Mouse (Mus musculus): Measurements from ENCODE around the gene Fam71d.
A peak's percentile ranks its signal among the peaks of the same experiment; 100 is the strongest.

Fam71d gene

DNA sequence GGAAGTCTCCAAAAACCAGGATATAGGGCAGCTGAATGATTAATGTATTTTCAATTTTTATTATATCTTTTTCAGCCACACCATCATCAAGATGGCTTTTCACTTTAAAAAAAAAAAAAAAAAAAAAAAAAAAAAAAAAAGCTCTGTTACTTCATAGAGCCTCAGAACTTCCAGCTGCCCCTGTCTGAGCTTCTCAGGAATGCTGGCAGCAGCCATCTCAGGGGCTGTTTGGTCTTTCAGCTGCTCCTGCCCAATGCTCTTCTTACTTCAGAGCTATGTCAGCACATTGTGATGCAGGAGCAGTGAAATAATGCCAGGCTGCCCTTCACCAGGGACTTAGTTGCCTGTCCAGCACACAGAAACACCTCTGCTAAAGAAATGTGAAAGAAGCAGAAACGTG lies at the start of gene Fam71d:
Fam71d (plus strand) TSS at position 211 of the 400 bp plus-strand sequence.
- DNase-seq (ENCODE audit: low read depth, low spot score) = no peak

DNA sequence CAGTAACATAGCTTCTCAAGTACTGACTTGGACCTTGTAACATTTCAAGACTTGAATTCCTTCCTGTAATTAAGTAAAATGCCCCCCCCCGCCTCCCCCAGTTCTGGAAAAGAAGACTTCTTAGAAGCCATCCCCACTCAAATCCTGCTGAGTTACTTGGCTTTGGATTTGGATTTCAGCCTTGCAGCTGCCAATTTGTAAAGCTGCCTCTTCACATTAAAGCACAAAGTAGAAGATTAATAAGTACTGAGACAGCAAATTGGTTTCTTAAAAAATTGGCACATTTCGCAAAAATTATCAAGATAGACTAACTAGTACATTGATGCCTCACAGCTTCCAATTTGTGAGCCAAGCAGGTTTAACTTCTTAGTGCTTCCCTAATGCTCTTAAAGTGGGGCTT lies 47.6 kb upstream of the Fam71d start:
- DNase-seq (ENCODE audit: low read depth, low spot score) = no peak

DNA sequence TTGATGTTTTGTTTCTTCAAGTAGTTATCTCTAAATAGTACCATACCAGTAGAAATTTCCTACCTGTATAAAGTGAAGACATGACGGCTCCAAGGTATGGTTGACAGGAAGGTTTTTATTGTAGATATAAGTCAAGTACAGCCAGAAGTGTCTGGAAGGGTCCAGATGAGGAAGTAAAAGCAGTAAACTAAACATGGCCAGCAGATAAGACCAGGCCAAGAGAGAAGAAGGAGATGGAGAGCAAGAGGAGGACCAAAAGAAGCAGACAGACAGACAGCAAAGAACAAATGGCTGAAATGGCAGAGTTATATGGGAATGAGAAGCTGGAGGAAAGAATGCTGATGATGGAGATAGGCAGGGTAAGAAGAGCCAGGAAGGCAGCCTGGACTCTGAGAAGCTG lies 46.1 kb upstream of the Fam71d start:
- no peak for DNase-seq (ENCODE audit: low read depth, low spot score)

DNA sequence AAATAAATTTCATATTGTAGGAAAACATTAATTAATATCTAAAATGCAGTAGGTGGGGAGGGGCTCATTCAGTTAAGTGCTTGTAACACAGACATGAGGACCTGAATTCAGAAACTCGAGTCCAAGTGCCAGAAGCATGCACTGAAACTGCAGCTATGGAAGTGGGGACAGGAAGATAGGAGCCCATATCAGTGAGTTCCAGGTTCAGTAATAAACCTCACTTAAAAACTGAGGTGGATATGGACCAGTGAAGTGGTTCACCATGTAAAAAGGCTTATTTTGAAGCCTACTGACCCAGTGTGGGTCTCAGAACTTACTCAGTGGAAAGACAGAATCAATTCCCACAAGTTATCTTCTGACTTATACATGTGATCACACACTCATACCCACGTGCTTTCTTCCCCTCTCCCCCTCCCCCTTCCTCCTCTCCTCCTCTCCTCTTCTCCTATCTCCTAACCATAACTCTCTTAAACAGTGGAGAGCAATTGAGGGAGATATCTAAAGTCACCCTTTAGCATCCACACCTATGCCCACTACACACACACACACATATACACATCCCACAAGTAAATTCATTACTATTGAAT lies 31.5 kb upstream of the Fam71d start:
- DNase-seq (ENCODE audit: low read depth, low spot score) = no peak

DNA sequence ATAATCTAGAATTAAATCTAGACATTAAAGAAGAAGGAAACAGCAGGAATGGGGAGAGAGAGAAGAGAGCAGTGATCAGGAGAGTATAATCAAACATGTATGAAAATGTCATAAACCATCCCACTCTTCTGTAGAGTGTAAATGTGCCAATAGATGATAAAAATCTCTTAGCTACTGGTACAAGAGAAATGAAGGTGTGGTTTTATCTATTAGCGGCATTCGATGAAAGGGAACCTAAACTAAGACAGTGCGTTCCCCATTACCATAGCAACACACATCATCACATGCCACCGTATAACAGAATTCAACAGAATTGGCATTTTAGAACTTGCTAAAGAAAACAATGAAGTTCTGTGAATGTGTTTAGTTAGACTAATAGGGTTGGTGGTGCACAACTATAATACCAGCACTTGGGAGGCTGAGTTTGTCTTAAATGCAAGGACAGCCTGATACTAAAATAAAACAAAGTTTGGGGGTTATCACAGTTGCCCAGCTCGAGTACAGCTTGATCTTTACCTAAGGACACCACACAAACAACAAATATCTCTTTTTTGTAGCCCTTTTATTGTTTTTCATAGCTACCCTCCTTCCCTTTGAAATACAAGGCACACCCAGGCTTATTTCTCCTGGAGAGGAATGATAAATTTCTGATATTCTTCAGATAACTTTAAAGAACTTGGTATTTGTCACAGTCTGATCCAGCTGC lies 13.1 kb upstream of the Fam71d start:
- no peak for DNase-seq (ENCODE audit: low read depth, low spot score)

DNA sequence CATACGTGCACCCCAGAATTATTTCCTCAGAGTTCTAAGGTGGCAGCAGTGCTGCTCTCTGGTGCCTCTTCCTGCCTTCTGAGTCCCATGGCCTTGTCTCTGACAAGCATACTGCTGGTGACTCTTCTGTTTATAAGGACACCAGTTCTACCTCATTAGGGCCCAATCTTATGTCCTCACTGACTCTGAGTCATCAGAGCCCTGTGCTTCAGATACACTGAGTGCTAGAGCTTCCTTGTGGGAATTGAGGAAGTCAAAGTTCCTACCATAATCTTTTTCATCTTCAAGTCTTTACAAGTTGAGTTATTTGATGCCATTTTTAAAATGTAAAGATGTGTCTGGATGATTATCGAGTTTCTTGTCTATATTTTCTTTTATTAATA lies 12.5 kb upstream of the Fam71d start:
- no peak for DNase-seq (ENCODE audit: low read depth, low spot score)

DNA sequence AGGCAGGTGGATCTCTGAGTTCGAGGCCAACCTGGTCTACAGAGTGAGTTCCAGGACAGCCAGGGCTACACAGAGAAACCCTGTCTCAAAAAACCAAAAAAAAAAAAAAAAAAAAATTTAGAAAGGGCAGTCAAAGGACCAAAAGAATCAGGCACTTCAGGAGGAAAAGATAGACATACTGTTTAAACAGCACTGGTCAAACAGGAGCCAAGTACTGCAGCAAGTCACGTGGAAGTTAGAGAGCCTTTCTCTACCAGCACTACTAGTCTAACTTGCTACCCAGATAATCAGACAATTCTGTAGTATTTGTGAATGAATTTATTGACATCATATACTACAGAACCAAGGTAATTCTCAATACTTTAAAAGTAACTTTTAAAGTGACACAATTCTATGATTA lies 10.3 kb upstream of the Fam71d start:
- DNase-seq (ENCODE audit: low read depth, low spot score) = no peak

DNA sequence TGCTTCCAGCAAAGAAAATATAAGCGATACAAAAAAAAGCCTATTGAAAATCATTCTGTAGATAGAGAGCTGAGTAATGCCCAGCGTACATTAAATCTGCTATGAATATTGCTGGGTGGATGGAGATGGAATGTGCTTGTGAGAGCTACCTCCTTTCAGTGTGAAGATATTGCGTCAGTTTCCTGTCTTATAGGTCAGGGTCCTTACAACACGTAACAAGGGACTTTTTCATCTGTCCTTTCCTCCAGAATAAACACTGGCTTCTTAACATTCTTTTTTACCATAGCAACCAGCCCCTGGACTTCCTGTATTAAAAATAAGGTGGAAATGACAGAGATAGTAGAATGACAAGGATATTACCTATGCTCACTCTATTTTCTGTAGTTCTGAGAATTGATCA lies 9.1 kb upstream of the Fam71d start:
- DNase-seq (ENCODE audit: low read depth, low spot score) = no peak

DNA sequence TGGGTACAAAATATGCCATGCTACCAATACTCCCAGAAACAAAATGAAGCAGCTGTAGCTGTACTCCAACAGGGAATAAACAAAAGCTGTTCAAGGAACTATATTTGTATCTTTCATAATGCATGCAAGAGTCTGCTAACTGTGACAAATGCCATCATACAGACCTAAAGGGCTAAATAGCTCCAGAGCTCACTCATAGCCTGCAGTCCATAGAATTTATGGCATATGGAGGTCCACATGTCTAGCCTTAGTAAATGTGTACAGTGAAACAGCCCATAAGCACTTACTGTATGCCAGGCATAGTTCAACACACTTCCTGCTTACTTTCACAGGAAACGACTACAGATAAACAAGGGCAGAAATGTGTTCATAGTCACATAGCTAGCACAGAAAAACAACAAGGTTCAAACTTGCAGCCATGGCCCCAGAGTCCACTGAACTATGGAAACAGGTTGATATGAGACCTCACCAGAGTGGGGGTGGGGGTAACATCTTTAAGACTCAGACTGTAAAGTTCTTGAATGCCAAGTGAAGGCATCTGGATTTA lies 5.6 kb upstream of the Fam71d start:
- DNase-seq (ENCODE audit: low read depth, low spot score) = no peak

DNA sequence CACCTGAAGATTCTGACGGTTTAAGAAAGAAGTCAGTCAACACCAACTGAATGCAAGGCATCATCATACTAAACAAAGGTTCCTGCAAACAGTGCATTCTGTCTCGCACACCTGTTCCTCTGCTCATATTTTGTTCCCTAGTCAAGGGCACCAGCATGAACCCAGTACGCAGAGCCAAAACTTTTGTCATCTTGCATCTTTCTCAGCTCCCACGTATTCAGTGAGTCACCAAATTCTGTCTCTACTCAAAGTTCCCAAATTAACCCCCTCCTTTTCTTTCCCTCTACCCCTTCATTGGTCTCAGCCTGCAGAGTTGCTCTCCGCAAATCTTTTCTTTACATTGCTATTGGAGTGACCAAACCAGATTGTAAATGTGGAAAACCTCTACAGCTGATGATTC lies 2.5 kb upstream of the Fam71d start:
- DNase-seq (ENCODE audit: low read depth, low spot score) = no peak

DNA sequence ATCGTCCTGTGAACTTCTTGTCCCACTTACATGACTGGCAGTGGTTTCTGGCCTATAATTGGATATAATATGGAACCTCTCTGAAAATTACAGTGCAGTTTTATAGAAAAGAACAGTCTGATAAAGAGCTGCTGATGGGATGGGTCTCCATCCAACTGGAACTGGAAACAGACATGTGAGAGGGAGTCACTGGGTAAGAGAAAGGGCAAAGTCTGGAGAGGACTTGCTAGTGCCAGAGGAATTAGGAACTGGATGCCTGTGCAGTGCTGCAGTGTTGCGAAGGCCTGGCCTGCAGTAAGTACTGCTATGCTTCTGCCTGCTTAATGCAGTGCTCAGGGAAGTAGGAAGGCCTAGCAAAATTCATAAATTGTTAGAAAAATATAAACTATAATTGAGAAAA lies 1.9 kb downstream of the Fam71d start:
- DNase-seq (ENCODE audit: low read depth, low spot score) = no peak

DNA sequence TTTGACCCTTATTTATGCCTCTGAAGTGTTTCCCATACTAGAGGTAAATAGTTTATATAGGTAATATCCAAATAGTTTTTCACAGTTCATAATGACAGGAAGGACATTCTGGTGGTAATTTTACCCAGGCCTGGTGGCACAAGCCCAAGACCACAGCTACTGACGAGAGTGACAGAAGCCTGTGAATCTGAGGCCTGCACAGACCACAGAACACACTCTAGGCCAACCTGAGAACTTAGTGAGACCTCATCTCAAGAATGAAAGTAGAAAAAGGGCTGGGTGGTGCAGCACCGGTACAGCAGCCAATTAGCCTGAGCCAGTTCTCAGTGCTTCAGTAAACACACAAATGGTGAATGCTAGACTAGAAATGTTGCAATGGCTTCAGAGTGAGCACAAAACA lies 26.4 kb downstream of the Fam71d start:
- no peak for DNase-seq (ENCODE audit: low read depth, low spot score)

DNA sequence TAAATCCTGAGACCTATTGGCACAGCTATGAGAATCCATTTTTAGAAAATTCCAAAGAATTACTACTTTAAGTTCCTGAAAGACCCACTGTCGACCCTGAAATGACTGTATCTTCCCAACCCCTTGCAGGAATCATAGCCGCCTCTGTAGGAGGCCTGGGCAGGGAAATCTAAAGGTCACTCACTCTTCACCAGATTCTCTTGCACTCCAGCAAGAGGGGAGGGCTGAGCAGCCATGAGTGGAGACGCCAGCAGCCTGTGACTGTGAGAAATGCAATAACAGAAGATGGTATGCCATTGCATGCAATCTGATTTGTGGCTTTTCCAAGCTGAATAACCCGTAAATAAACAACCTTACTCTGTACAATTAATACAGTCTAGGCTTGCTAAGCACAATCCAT lies 36.4 kb downstream of the Fam71d start:
- DNase-seq (ENCODE audit: low read depth, low spot score) = no peak

DNA sequence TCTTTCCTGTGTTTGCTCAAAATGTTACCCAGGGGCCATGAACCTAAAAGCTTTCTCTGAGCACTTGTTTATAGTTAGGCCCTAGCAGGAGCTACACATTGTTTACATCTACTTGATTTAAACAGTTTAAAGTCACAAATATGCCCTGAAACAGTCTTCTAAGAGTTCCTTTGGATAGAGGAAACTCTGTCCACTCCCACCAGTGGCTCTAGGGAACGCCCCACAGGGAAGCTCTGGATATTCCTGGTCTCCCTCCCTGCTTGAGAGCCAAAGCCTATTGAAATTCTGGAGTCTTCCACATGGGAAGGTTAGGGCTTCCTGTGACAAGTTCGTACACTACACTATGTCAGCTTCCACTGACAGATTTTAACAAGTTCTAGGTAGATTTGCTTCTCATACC lies 48.3 kb downstream of the Fam71d start:
- no peak for DNase-seq (ENCODE audit: low read depth, low spot score)

DNA sequence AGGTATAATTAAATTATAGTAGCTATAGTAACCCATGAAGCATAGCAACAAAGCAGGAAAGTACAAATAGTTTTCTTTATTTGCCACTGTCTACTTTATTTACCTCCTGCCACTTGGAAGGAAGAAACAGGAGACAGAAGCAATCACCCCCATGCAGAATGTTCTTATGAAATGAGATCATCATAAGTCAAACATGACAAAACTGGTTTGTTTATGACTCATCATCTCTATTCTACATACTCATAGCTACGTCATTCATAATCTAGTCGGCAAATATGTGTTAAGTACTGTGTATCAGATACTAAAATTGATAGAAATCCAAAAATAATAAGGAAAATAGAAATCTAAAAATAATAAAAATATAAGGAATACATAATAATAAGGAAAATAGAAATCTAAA lies 49.0 kb downstream of the Fam71d start:
- DNase-seq (ENCODE audit: low read depth, low spot score) = peak; percentile 28

DNA sequence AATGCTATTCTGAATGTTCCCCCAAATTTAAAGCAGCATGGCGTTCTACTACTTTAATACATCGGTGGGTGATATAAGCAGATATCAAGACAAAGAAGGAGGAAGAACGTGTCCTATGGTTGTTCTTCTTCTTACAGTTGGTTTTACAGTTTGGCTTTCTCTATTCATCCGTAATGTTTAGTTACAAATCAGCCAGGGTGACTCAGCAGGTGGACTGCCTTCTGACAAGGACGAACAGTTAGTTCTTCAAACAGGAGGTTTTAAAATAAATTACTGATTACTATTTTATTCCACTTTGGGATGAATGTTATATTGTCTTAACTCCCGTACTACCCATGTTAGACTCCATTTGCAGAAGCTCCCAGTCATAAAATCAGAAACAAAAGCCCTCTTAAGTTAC lies 54.9 kb downstream of the Fam71d start:
- DNase-seq (ENCODE audit: low read depth, low spot score) = no peak

DNA sequence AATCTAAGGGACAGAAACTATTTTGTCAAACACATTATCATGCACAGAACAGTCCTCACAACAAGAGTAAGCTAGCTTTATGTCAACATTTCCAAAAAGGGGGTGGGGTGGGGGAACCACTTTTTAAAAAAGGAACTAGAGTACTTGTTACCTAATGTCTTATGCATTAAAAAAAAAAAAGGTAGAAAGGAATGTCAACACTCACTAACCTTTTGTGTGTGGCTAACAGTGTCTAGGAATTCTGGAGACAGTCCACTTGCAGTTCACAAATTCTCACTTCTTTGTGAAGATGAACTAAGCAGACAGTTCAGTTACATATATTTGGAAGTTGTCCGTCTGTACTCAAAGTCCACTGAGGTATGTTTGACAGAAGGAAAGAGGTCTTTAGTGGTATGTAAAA lies 56.1 kb downstream of the Fam71d start:
- no peak for DNase-seq (ENCODE audit: low read depth, low spot score)

DNA sequence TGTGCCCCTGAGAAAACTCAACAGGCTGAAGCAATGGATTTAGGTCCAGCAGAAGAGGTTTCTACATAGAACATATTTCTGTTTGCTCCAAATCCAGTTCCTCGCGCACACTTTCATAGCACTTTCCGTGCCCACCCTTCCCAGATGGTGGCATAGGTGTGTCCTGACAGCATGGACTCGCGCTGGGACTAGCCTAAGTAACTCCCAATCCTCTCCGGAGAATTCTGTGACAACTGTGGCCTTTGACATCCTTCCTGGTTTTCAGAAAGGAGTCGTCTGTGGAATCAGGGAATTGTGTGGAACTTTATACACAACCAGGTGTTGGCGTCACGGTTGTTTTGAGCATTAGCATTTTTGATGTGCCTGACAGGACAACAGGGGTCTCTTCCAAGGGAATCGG lies 56.8 kb downstream of the Fam71d start:
- DNase-seq (ENCODE audit: low read depth, low spot score) = peak; percentile 37

DNA sequence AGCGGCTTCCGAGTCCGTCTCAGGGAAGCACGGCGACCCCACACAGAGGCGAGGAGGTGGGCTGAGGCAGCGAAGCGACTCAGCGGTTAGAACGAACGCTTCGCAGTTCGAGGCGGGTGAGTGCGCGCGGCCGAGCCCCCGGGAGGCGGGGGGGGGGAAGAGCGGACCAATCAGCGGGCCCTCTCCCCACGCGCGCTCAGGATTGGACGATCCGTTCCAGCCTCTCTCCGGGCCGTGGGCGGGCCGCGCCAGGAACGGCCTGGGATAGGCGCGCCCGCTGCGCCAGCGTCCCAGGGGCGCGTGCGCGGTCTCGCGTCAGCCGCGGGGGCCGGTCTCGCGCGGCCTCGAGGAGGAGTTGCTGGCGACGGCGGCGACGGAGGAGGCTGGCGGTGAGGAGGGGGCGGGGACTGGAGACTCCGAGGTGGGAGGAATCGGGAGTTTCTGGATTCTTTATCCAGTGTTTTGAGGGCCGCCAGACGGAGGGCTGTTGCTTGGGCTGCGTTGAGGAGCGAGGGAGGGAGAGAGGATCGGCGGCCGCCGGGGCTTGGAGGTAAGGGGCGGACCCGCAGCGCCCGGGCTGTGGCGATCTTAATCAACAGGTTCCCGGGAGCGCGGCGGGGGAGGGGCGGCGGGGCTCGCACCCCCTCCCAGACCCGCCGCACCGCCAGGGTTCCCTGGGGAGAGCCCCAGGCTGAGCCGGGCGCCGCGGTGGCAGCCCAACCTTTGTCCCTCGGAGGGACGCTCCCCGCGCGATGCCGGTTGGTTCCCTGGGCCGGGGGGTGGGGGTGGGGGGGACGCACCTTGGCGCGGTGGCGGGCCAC lies 57.4 kb downstream of the Fam71d start, which contains the start of gene Mpp5:
Mpp5 (plus strand) TSS at position 351 of the 821 bp plus-strand sequence.
- peak; percentile 93 for DNase-seq (ENCODE audit: low read depth, low spot score)

DNA sequence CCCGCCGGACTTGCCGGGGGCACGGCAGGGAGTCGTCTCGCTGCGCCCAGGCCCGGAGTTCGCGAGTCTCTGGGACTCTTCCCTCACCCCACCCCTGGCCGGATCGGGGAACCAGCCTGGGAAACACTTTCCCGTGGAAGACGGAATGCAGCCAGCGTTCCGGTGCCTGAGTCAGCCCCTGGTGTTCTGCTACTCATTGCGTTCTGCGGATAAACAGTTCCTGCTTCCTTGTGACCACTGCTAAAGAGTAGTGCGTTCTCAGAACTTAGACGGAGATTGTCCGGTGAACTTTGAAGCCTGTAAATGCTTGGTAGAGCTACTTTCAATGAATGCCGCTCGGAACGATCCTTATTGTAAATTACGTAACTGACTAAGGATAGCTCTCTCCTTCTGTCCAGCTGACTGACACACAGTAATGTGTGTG lies 58.1 kb downstream of the Fam71d start:
- peak; percentile 78 for DNase-seq (ENCODE audit: low read depth, low spot score)

DNA sequence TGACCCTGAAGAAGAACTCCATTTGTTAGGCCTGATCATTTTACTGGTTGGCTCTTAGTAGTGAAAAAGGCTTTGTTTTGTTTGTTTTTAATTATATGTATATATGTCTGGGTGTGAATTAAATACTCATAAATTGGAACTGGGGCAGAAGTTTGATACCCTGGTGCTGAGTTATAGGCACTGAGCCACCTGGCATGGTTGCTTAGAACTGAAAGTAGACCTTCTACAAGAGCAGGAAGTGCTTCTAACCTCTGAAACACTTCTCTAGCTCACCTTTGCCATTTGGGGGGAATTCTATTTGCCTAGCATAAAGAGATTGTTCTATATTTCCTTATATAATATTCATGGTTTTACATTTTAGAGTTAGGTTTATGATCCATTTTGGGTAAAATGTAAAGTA lies 70.6 kb downstream of the Fam71d start:
- no peak for DNase-seq (ENCODE audit: low read depth, low spot score)

DNA sequence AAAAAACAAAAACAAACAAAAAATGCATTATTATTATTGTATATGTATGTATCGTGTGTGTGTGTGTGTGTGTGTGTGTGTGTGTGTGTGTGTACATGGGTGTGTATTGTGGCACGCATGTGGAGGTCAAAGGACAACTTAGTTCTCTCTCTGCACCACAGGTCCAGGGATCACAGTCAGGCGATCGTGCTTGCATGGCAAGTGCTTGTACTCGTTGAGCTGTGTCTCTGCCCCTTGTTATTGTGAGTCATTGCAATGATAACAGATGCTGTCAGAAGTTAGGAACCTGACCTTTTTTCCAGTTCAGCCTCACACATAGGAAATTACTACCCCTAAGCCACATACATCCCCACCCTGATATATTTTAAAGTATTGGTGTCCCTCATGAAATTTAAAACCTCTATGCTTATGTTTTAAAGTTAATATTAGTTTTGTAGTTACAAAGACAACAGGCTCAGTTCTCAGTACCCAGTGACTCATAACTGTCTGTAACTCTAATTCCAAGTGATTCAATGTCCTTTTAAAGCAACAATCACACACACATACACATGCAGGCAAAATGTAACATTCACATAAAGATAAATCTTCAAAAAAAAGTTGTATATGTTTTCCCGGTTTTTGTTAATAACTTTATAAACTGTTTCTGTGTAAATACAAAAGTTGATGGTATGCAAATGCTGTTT lies 77.8 kb downstream of the Fam71d start:
- peak; percentile 73 for DNase-seq (ENCODE audit: low read depth, low spot score)
